Mouse (Mus musculus) thymus, postnatal 10 days (tissue): ENCODE measurements around the gene Utp6.
"Not testable (repeated sequence)": the region's sequence is repeated elsewhere in the genome, so short reads cannot be mapped to it uniquely, and the experiment has no call there.

ENCODE experiments used
- DNase-seq, 2 experiments: peaks; one replicate each; pipeline ENCODE4 v3.0.0; 2021; ENCODE audit warnings: low spot score in 2 of 2

Gene Utp6

DNA sequence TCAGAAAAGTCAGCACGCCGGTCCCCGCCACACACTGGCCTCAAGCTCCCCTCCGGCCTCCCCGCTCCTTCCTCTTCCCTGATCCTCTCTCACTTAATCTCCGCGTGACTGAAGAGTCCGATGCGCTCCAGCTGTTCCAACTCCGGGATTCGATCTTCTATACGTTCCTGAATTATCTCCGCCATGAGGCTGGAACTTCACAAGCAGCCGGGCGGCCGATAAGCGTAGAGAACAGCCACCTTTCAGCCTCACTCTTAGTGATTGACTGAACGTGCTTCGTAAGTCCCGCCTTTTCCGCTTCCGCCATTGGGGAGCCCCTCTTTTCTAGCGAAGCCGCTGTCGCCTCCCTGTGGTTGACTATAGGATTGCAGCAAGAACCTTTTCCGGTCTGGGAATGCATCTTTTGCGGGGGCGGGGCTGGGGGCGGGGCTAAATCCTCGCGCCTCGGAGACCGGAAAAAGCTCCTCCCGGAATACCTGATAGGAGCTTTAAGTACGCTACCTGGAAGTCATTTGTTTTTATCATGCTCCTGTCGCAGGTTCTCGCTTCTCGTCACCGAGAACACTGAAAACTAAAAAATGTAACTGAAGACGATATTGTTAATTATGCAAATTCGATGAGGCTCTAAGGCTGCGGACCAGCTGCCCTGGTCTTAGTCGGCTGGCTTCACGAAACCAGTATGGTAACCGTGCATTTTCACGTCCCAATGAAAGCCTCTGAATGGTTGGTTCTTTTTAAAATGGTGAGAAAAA lies at the start of gene Utp6:
Gene Utp6 (minus strand): TSS at position 266 of the 752 bp plus-strand sequence.
- peak; percentile 98 to 100 for DNase-seq

DNA sequence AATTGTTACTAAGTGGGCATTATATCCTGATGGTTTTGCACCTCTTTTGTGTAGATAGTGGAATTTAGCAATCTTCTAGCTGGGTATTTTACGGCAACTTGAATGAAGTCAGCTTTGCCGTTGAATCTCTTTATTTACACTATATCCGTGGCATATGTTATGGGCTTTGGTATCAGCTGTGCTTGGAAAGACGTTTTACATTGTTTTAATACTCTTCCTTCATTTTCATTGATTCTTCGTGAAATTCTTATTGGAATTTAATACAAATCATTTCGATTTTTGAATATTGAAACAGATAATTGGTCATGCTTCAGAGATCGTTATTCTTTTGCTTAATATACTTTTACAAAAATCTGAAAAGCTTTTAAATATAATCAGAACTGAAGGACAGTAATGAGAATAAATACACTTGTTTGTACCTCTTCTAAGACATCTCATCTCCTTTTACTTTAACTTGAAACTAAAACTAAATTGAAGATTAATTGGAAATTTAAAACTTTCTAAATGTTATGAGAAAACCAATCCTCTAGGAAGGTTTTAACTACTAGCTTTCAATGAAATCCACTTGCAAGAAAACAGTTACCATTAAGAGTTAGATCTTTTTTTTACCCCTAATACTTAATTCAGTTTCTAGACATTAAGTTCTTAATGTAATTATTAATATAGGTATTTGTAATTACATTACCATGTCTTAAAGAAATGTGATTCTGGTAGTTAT lies 32.2 kb upstream of the Utp6 start:
- no peak for DNase-seq

DNA sequence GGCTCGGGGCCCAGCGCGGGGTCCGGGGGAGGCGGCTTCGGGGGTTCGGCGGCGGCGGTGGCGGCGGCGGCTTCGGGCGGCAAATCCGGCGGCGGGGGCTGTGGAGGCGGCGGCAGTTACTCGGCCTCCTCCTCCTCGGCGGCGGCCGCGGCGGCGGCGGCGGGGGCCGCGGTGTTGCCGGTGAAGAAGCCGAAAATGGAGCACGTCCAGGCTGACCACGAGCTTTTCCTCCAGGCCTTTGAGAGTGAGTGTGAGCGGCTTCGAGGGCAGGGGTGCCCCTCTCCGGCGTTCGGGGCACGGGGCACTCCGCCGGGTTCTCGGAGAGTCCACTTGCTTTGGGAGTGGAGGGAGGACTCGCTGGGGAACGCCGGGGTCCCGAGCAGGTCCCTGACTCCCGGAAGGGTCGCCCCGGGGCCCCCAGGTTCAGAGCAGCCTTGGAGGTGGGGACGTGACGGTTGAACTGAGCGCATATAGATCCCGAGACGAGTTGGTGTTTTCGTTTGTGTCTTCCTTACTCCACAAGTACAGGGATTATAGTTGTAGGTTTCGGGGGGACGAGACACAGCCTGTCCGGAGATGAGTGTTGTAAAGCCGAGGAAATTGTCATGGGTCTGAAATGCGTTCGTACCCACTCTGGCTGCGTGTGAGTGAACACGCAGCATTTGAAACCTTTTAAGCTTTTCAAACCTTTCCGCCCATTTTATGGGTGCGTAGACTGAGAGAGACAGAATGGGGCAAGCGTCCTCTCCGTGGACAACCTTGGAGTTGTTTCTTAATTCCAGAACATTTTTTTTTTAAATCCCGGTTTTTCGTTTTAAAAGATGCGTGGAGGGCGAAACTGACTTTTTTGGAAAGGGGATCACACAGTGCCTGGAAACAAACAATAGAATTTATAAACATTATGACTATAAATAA lies 31.4 kb upstream of the Utp6 start:
- DNase-seq: peak in 1 of 2 experiments; percentile 51

DNA sequence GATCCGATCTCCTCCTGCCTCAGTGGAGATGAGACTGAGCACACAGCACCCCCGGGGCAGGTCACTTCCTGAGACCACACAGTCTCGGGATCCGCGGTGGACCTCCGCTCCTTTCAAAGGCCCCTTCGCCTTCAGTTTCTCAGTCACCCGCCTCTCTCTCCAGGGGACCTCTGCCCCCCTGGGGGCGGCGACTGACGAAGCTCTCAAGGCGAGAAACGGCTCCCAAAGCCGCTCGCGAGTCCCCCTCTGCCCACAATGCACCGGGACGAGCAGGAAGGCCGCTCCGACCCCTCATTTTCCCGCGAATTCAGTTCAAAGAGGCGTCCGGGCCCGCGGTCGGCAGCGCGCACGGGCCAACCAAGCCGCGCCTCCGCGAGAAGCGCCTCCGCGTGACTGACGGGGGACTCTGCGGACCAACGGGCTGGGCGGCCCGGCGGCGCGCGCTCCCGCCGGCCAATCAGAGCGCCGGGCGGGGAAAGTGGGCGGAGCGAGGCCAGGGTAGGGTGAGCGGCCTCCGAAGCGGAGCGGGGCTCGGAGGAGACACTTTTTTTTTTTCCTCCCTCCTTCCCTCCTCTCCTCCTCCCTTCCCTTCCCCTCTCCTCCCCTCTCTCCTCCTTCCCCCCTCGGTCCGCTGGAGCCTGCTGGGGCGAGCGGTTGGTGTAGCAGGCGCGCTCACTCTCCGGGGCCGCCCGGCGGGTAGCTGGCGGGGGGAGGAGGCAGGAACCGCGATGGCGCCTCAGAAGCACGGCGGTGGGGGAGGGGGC lies 30.6 kb upstream of the Utp6 start, which contains the start of gene Suz12:
Gene Suz12 (plus strand): TSS at position 515 of the 764 bp plus-strand sequence.
- peak; percentile 92 to 95 for DNase-seq

DNA sequence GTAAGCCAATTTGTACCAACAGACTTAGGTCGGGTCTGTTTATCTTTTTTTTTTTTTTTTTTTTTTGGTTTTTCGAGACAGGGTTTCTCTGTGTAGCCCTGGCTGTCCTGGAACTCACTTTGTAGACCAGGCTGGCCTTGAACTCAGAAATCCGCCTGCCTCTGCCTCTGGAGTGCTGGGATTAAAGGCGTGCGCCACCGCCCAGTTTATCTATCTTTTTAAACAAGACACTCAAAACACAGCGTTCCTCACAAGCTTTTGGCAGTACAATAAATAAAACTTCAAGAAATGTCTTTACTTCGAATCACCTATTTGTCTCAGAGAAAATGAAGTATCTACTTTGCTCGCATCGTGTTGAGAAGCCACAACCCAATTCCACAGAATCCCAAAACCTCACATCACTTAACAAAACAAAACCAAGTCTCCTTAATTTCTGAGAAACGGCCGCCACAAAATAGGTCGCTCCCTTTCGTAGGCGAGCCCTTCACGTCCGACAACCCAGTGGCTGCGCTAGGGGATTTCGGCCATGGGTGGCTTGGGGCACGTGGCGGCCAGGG lies 29.9 kb upstream of the Utp6 start:
- no peak for DNase-seq

DNA sequence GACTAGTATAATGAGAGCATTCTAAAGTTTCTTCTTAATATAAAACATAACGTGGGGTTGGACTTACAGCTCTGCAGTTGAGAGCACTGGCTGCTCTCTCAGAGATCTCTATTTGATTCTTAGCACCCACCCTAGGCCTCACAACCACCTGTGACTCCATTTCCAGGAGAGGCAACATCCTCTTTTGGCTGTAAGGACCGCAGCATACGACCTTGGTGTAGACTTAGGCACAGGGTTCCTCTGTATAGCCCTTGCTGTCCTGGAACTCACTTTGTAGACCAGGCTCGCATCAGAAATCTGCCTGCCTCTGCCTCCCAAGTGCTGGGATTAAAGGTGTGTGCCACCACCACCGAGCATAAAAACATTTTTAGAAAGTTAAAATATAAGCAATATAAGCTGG lies 29.4 kb upstream of the Utp6 start:
- DNase-seq: no peak

DNA sequence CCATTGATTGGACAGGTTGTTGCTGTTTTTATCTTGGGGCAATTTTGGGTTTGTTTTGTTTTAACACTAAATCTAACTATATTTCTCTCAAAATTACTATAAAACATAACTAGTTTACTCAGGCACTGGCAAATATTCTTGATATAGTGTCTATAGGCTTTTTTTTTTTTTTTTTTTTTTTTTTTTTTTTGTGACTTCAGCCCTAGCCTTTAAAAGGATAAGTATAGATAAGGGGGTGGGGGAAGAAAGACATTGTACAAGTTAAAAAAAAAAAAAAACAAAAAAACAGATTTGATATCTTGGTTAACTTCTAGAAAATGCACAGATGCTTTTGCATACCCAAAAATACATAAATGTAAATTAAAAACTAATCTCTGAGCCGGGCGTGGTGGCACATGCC lies 27.9 kb upstream of the Utp6 start:
- no peak for DNase-seq

DNA sequence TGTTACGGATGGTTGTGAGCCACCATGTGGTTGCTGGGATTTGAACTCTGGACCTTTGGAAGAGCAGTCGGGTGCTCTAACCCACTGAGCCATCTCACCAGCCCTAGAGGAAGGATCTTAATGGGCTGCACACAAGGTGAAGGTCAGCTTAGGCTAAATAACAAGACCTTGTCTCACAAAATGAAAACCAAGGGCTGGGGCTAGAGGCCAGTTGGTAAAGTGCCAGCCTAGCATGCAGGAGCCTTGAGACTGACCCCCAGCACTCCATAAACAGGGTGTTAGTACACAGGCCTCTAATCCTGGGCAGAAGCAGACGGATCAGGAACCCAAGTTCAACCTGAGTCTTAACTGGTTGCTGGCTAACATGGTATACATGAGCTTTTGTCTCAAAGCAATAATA lies 25.7 kb upstream of the Utp6 start:
- no peak for DNase-seq

DNA sequence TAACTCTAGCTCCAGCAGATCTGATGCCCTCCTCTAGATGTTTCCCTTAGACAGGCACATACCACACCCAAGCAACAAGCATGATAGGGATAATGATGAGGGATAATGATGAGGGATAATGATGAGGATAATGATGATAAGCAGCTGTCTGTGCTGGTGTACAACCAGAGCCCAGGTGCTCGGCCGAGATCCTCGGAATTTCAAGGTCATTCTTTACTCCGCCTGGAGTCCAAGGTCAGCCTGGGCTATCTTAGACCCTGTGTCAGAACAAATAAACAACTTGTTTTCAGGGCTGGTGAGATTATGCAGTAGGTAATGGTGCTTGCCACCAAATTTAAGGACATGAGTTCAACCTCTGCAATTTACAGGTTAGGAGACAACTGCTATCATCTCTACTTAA lies 24.7 kb upstream of the Utp6 start:
- DNase-seq: no peak

DNA sequence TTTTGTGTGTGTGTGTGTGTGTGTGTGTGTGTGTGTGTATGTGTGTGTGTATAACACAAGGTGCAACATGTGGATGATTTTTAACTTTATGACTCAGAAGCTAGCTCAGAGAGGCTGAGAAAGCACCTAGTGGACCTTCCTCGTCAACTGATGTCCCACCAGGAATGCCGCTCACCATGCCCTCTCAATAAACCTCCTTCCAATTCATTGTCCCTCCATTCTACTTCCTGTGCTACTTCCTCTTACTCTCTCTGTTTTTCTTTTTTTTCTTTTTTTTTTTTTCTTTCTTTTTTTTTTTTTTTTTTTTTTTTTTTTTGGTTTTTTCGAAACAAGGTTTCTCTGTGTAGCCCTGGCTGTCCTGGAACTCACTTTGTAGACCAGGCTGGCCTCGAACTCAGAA lies 15.6 kb upstream of the Utp6 start:
- not testable (repeated sequence) for DNase-seq

DNA sequence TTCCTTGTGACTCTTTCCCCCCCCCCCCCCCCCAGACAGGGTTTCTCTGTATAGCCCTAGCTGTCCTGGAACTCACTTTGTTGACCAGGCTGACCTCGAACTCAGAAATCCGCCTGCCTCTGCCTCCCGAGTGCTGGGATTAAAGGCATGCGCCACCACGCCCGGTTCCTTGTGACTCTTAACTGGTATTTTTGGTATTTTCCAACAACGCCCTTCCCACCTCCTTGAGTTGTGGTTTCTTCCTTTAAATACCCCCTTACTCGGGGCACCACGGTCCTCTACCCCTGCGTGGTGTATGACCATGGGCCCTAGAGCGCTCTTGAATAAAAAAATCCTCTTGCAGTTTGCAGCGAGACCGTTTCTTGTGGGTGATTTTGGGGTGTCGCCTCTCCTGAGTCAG lies 14.9 kb upstream of the Utp6 start:
- DNase-seq: not testable (repeated sequence)

DNA sequence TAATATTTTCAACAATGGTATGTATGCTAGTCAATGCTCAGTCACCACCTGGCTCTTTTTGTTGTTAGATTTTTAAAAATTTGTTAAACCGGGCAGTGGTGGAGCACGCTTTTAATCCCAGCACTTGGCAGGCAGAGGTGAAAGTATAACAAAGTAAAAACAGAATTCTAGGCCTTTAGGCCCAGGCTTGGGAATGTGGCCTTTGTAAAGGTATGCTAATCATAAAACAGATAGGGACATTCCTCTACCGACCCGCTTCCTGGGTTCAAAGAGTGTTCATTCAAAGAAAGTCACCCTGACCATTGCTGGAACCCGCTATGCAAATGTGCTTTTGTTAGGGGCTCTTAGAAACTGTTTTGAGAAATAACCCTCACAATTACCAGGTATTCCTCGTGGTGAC lies 14.5 kb upstream of the Utp6 start:
- not testable (repeated sequence) for DNase-seq

DNA sequence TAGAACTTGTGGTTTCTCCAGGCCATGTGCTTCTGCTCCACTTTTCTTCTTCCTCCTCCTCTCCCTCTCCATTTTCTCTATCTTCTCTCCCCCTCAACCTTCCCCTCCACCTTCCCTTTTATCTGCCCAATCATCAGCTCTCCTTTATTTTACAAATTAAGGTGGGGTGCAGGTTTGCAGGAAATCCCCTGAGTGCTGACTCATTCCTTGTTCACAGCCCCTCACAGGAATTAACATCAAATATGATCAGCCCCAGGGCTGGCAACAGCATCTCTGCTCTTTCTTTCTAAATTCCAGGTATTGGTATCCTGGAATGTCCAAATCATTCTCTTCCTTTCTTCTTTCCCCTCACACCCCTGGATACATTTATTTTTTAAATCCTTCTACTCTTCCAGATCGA lies 14.0 kb upstream of the Utp6 start:
- no peak for DNase-seq

DNA sequence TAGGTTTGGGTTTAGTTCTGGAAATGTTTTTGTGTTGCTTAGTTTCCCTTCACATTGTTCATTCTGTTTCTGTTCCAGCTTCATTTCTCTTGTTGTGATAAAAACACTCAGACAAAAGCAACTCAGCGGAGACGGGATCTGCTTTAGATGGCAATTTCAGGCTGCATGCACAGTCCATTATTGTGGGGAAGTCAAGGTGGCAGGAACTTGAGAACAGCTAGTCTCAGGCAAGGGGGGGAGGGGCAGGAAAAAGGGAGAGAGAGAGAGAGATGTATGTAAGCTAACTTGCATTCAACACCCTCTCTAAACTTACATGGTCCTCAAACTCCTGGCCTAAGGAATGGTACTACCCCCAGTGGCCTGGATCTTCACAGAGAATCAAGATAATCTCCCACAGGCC lies 13.2 kb upstream of the Utp6 start:
- no peak for DNase-seq

DNA sequence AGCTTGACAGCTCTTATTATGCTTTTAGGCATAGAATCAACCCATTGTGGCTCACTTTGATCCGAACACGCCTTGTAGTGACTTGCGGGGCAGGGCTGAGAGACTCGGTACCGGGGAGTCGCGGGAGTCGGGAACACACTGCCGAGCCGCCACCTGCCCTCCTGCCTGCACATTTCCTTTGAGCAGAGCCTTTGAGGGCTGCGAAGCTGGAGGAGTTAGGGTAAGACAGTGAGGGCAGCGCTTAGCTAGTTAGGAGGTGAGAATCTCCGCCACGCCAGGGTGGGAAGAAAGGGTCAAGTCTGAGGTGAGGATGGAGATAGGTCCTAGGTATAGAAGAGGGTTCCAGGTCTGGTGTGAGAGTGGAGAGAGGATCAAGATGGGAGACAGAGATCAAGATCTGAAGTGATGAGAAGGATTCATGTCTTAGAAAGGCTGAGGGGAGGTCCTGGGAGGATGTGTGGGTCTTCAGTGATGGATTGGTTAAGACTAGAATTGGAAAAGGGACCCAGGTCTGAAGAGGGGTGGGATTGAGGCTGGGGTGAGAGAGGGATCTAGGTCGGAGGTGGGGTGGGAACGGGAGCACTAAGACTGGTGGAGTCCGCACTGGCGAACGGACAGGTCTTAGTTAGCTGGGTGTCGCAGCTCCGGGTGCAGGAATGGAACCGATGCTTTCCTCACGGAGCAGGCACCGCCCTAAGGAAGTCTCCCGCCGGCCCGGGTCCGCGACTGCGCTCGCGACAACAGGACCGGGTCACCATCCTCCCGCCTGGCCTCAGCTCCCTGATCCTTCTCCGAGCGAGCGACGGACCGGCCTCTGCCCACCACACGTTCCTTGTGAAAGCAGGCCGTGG lies 11.7 kb upstream of the Utp6 start:
- peak in 1 of 2 experiments; percentile 22 for DNase-seq

DNA sequence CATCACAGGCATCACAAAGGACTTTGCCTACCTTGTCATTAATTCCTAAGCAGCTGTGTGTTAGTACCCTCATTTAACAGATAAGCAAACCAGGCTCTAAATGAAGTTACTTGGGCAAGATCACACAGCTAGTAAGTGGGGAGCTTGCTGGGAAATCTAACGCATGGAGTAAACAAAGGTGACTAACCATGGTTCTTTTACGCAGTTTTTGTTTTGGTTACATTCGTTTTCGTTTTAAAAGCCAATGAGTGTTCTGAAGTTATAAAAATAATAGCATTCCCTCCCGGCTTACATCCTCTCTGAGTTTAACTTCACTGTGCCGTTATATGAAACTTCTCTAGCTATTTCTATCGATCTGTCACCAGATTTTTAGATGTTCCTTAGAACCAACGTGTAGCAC lies 10.9 kb upstream of the Utp6 start:
- no peak for DNase-seq

DNA sequence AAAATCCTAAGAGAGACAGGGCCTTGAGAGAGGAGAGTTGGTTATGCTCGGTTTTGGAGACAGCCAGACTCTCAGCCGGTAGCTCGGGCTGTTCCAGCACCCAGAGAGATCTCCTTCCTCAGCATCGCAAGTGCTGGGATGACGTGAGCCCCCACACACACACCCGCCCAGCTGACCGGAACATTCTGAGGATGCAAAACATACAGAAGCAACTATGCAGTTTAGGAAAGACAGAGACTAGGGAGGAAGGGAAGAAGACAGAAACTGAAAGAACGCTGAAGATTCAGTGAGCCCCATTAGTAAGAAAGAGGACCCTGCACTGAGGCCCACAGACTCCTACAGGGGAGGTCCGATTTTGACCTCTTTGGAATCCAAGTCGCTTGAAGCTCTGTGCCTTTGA lies 5.6 kb upstream of the Utp6 start:
- no peak for DNase-seq

DNA sequence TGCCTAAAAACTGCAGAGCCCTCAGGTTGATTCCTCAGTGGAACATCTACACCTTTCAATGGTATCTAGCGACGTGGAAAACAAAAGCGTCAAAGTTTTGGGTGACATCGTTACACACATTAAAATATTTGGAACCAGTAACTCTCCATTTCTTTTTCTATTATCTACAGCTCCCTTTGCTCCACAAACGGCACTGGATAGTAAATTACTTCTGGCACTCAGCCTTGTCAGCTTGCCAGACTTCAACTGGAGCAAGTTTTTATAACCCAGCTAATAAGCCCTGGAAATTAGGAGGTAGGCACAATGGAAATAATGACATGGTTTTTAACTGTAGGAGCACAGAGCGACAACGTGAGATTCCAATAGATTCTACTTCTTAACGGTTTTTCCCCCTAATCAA lies 3.7 kb upstream of the Utp6 start:
- no peak for DNase-seq

DNA sequence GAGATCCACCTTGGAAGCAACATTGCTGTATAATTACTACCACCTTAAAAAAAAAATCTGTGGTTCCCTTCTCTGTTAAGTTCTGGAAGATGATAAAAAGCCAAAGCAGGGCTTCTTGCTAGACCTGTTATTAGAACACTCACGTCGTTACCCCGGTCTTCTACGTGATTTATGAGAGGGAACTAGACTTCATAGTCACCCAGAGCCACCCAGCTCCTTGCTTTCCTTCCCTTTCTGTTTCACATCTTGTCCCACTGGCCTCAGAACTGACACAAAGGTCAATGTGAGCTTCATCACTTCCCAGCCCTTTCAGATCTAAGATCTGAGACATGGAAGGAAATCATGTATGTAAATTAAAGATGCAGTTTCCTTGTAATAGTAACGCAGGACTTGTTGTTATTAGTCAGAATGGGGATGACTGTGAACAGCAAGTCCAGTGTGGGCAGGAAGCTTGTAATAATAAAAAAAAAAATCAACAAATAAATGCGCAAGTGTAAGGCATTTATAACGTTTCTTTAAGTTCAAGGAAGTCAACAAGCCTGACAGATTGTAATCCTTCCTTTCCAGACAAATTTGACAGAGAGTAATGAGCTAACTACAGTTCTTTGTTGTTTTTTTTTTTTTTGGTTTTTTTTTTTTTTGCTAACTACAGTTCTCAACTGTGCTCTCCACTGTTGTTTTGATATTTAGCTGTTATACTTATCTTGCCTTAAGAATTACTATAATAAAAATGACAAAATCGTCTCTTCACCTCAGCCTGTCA lies 1.2 kb upstream of the Utp6 start:
- DNase-seq: no peak

DNA sequence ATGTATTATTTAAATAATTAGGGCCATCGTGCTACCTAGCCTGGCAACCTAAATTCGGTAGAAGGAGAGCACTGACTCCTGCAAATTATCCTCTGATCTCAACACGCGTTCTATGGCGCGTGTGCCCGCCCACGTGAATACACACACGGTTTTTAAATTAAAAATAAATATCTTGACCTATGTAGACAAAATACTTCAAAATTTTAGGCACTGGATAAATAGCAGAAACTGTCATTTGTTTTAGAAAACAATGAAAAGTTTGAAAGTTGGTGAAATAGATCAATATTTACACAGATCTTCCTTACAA lies 640 bp upstream of the Utp6 start:
- DNase-seq: no peak
